Mouse (Mus musculus) ovary, postnatal 14 days (tissue): ENCODE results near the gene Rslcan18.
"Not testable (repeated sequence)": the region's sequence is repeated elsewhere in the genome, so short reads cannot be mapped to it uniquely, and the experiment has no call there.

ENCODE experiments used
- DNase-seq: peaks from one replicate; pipeline ENCODE4 v3.0.0; 2022; ENCODE audit warnings: low spot score

Gene Rslcan18

DNA sequence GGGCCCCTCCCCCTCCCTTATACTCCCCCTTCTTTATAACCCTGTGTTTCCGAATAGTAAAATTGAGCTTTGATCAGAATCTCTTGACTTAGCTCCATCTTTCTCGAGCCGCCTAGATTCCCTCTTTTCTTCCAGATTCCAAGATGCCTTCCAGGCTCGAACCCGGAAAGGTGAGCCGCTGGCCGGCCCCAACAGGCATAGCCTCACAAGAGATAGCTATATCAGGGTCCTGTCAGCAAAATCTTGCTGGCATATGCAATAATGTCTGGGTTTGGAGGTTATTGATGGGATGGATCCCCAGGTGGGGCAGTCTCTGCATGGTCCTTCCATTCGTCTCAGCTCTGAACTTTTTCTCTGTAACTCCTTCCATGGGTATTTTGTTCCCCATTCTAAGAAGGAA is at the start of gene Rslcan18:
Gene Rslcan18, minus strand, starts transcription at position 101 of the 400 bp plus-strand sequence.
- not testable (repeated sequence) for DNase-seq

DNA sequence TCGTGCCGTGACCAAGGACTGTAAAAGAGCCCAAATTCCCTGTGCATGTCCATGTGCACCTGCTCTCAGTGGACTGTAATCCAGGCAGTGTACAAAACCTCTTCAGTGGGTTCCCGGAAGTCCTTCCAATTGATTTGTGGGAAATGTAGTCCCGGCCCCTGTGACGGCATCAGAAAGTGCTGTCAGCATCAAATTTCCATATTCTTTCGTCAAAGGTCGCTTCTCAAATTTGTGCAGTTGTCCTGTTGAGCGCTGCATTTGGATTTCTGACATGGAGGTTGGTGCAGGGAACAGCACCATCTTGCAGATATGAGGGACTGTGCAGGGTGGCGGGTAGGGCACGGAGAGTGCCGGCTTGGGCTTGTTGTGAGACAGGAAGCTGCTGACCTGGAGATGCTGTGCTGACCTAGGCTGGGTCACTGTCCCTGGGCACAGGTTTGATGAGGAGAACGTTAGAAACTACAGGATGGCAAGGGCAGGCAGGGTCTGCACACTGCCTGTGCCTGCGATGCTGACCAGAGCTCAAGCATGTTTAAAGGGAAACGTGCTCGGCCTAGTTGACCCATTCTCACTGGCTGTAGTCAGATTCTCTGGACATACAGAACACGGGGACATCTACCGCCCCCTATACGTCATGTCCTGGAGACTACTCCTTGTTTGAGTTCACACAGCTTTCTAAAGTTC is 12.1 kb upstream of the Rslcan18 start:
- peak; percentile 68 for DNase-seq

DNA sequence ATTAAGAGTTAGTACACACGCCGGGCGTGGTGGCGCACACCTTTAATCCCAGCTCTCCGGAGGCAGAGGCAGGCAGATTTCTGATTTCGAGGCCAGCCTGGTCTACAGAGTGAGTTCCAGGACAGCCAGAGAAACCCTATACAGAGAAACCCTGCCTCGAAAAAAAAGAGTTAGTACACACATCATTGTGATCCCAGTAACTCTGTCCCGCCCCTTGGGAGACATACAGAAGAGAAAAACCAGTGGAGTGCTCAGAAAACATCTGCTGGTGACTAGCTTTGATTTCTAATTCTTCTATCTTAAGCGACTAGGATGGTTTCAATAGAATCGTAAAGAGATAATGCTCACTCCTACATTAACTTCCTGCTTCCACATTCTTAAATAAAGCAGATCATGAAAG is 11.4 kb upstream of the Rslcan18 start:
- DNase-seq = not testable (repeated sequence)

DNA sequence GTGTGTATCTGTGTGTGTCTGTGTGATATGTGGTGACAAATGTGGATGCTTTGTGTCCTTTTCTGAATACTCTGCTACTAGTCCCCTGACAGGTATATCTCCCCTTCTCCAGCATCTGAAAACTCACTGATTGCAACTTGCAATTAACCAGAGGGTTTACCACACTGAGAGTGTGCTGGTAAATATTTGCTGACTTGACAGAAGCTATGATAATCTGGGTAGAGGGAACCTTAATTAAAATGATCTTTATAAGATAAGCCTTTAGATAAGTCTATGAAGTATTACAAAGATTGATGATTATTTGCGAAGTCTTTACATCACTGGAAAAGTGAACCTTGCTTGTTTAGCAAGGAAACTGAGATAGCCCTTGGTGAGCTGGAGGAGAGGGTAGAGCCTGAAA is 8.4 kb upstream of the Rslcan18 start:
- DNase-seq = no peak

DNA sequence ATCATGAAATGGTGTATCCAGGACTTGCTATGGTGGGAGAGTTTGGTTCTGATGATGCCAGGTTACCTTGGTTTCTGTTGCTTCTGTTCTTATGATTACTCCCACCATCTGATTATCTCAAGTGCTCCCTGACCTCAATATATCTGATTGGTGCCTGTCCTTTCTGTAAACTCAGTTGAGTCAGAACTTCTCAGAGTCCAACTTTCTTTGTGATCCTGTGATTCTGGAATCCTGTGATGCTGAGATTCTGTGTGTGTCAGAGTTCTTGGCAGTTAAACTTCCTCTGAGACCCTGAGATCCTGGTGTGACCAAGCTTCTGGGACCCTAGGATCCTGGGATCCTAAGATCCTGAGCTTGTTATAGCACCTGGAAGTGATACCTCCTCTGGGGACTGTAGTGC is 5.3 kb upstream of the Rslcan18 start, which contains the start of gene Zfp759:
Gene Zfp759, plus strand, starts transcription at position 301 of the 400 bp plus-strand sequence.
- not testable (repeated sequence) for DNase-seq

DNA sequence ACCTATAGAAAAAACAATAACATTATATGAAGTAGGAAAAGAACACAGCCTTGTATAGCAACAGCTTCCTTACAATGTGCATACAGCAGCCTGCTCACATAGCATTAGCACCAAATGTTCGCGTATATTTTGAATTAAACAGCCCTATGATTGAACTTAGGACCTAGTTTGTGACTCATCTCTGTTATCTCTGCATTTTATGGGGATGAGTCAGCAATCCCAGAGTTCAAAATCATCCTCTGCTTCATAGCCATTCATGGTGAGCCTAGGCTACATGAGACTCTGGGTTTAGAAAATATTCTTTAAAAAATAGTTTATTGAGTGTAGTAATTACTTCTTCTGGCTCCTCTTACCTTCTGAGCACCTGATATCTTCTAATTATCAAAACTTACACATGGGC is 2.8 kb downstream of the Rslcan18 start:
- no peak for DNase-seq

DNA sequence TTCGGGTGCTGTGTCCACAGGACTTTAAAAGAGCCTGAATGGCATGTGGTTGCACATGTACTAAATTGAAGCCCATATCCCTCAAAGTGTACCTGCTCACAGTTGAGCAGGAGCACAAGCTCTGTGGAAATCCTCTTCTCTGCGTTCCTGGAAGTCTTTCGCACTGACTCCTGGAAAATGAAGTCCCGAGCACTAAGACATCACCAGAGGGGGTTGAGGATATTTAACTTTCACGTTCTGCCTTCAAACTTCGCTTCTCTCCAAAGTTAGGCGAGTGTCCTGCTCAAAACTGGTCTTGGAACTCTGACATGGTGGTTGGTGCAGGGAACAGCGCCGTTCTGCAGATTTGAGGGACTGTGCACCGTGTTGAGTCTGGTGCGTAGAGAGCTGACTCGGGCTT is 4.0 kb downstream of the Rslcan18 start:
- no peak for DNase-seq

DNA sequence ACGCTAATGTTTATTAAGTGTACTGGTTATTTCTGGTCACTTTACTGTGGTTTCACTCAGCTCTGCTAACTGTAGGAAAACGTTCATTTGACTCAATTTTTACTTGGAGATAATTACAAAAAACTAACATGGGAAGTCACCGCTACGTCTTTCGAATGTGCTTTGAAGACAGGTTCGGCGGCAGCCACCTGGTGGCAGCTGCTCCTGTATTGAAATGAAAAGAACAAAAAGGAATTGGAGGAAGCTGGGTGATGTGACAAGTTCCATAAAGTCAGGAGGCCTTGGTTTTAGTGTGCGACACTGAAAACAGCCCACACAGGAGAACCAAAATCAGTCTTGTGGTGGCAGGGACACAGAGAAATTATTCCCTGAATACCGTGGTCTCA is 7.2 kb downstream of the Rslcan18 start:
- no peak for DNase-seq

DNA sequence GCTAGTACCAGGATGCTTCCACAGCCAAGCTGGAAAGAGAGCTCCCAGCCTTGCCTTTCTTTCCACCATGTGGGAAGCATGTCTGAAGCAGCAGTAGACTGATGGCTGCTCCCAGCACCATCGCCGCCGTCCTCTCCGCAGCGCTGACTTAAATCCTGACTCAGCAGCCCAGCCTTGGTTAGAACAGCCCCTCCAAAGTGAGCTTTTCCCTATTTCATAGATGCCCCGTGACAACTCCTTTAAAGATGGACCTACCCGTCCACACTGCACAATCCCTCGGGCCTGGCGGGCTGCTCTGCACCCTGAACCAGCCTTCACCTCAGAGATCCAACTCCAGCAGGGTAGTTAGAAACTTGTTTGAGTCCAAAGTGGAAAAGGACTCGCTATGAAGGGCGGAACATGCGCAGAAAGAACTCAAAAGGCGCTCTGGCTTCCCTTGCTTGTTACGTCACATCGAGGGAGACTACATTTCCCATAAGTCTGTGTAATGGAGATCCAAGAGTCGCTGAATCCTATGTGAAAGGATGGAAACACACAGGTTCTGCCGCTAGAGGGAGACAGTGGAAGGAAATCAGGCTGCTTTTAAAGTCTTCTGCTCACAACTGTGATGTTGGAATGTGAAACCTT is 7.8 kb downstream of the Rslcan18 start, which contains the start of gene Gm28557:
Gene Gm28557, minus strand, starts transcription at position 411 of the 627 bp plus-strand sequence.
- DNase-seq = peak; percentile 81

DNA sequence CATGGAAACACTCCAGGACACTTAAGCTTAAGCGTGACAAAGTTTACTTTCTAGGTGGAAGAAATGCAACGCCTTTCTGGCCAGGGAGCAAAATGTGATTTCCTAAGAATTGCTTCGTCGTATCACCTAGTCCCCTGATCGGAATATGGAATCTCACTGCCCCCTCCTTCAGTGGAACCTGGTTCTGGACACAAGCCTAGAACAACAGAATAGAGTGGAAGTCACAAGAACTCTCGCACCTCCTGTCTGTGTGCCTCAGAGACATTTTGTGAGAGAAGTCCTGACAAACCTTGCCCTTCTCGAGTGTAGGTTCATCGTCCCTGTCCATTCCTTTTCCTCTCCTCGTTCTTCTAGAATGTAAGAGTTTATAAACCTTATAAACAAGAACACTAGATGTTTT is 8.4 kb downstream of the Rslcan18 start:
- no peak for DNase-seq

DNA sequence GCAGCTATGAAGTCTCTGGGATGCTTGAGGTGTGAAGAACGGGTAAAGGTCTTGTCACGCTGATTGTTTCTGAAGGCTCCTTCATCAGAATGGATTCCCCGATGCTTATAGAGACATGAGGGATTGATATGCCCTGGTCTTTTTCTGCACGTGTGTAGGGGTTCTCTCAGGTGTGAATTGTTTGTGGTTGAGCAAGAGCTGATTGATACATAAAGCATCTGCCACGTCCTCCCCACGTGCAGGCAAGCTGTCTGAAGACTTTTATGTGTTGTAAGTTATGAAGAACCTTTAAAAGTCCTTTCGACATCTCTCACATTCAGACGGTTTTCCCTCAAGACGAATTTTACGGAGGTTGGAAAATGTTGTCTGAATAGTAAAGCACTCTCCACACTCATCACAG is 18.2 kb downstream of the Rslcan18 start, which contains the start of gene Zfp708:
Gene Zfp708, minus strand, starts transcription at position 101 of the 400 bp plus-strand sequence.
- no peak for DNase-seq

DNA sequence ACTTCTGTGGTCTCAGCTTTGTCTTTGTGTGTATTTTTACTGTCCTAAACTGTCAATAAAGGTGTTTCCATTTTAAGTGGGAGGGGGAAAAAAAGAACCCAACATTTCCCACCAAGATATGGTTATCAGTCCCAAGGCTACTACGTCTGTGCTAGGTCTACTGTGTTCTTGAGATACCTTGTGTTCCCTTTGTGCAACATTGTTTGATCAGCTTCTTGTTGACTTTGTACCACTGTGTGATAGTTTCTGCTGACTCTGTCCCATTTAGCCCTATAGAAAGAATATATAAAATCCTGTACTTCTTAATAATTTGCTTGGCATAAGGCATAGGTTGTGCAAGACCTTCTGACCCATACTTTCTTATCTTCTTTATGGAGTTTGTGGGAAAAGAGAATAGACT is 25.9 kb downstream of the Rslcan18 start:
- no peak for DNase-seq

DNA sequence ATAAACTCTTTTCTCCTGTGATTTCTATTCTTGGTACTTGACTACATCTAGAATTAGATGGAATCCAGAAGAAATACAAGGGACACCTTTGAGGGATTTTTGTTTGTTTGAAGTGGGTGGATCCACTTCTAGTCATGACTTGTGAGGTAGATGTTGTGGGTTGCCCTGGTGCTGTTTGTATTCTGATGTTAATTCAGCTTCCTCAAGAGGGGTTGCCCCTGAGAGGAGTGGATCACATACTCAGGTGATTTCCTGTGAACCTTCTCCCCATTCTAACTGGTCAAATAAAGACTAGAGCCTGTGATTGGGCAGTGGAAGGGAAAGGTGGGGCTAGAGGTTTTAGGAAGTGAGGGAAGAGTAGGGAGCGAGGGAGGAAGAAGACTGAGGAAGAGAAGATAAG is 34.1 kb downstream of the Rslcan18 start:
- no peak for DNase-seq

DNA sequence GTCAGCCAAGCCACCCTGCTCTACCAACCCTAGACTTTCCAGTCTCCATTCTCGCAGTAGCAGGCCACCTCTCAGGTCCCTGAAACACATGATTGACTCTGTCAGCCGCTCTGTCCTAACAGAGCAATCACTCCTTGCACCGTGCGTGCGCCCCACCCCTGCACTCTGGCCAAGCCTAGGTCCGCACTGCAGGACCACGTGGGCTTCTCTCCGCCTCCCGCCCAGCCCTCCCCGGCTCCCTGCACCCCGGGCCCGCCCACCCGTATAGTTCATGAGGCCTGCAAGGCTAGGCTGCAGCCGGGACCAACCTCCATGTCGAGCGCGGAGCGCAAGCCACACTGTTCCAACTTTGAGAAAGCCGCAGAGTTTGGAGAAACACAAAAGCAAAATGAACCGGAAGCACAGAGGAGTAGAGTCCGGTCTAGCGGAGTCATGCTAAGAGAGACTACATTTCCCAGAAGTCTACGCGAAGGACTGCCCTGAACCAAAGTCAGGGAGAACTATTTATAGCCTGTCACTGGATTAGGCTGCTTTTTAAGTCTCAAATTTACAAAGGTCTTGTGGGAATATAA is 34.8 kb downstream of the Rslcan18 start:
- DNase-seq = peak; percentile 61

DNA sequence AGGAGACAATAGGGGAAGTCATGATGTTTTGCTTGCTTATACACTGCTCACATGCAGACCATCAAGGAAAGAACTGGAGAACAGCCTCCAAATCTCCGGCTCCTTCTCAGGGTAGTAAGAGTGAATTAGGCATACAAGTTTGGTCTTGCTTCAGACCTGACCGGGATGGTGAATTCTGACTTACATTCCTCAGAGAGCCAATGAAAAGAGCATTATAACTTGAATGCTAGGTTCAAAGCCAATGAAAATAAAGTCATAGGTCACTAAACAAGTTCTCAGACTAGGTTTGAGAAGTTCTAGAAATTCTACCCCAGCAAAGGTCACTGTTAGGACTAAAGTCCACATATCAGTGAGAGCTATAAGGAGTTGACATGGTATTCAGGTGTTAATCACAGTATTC is 38.8 kb downstream of the Rslcan18 start:
- no peak for DNase-seq

DNA sequence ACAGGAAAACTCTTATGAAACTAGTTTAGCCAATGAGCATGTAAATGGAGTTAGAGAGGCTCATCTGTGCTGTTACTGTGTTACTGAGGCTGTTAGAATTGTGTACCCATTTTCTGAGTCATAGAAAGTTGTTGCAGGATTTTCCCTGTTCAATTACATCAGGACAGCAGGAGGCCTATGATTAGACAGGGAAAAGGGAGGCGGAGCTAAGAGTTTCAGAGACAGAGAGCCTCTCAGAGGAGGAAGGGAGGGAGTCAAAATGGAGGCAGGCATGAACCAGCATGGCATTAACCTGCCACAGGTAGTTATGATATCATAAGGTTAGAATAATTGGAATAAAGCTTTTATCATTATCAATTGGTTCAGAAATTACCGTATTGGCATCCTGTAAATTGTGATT is 43.3 kb downstream of the Rslcan18 start:
- no peak for DNase-seq

DNA sequence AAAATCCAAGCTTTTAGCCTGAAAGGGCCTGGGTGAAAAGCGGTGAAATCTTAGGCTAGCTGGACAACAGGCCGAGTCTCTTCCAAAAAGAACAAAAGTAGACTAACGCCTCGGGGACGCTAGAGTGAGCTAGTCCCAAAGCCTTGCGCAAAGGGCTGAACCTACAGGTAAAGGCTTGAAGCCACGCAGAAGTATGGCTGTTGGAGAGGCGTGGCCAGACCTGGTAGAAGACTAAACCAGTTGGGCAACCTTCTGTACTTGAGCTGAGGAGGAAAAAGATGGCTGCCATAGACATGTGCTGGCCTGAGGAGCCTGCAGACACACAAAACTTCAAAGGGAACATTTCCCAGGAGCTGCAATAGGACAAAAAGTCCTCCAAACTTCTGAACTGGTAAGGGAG is 50.7 kb downstream of the Rslcan18 start:
- no peak for DNase-seq

DNA sequence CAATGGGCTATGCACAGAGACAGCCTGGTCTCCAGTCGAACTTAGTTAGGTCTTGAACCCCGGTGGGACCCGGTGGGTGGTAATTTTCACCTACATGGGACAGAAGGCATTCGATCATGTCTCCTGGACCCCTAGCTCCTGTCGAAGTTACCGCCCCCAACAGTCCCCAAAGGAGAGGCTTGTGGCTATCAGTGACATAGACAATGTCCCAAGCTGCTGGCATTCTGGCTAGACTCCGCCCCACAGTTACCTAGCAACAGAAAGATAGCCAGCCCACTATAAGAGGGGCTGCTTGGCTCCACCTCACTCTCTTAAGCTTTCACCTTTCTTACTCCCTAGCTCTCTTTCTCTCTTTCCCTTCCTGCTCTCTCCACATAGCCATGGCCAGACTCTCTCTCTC is 53.6 kb downstream of the Rslcan18 start:
- no peak for DNase-seq

DNA sequence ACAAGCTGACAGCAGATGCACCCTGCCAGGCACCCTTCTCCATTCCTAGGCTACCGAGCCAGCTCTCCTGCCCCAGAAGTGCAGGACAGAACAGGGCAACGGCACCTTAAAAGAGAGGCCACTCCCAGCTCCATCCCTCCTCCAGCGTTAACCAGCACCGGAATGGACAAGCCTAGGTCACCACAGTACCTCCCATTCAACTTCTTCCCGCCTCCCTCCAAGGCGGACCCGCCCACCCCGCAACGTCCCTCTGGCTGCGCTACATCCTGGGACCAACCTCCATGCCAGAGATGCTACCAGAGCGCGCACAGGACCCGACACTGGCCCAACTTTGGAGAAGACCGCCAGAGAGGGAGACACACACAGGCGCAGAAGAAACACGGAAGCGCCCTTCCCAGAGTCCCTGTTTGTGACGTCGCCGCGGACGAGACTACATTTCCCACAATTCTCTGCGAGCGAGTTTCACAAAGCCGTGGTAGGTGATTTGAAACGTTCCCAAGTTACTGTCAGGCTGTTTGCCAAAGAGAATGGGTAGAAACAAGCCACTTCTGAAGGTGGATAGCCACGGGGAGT is 55.2 kb downstream of the Rslcan18 start, which contains the start of gene Zfp712:
Gene Zfp712, minus strand, starts transcription at position 385 of the 573 bp plus-strand sequence.
- peak; percentile 80 for DNase-seq

DNA sequence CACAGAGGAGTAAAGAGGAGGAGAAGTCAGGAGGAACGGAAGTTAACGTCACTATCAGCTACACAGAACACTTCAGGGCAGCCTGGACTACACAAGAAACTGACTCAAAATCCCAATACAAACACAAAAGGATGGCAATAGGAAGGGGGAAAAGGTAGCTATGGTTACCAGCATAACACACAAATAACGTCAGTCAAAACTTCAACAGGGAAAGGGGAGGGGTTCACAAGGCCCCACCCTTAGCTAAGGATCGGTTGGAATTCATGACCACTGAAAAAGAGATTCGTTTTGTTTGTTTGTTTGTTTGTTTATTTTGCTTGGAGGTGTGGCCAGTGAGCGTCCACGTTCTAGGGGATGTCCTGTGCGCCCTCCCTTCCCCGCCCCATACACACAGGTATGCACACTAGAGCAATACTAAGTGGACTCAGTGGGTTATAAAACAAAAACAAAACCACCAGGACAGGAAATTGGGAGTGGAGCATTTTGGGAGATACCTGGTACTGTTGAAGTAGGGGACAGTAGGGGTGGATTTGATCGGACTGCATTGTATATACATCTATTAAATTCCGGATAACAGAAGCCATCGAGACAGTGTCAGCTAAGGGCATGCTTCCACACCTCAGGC is 55.8 kb downstream of the Rslcan18 start:
- no peak for DNase-seq
